Mouse (Mus musculus): ENCODE measurements at regions not wholly inside any gene's neighbourhood (a gene's known extent, or its start where the extent isn't known, plus 50 kb on each side); places are given as distances from the start of the nearest gene placed in this dataset.

- DNase-seq, result peak; percentile 7
Observed at GRCm38 (mm10) chr3:58318756-58319155, 95.8 kb upstream of the Tsc22d2 start.

GRCm38 (mm10) chr3:58319463-58319862, 95.1 kb upstream of the Tsc22d2 start:
- no peak for DNase-seq

GRCm38 (mm10) chr3:58320812-58321211, 93.7 kb upstream of the Tsc22d2 start:
- no peak for DNase-seq

- no peak for DNase-seq
Observed at GRCm38 (mm10) chr3:58322322-58322721, 92.2 kb upstream of the Tsc22d2 start.

- no peak for DNase-seq
Observed at GRCm38 (mm10) chr3:58327721-58328120, 86.8 kb upstream of the Tsc22d2 start.

GRCm38 (mm10) chr3:58330186-58330585, 84.3 kb upstream of the Tsc22d2 start:
- DNase-seq, result peak; percentile 18

- DNase-seq, result no peak
Observed at GRCm38 (mm10) chr3:58333997-58334396, 80.5 kb upstream of the Tsc22d2 start.

- no peak for DNase-seq
Observed at GRCm38 (mm10) chr3:58335277-58335676, 79.2 kb upstream of the Tsc22d2 start.

GRCm38 (mm10) chr3:58336135-58336534, 78.4 kb upstream of the Tsc22d2 start:
- no peak for DNase-seq

- DNase-seq, result no peak
Observed at GRCm38 (mm10) chr3:58336590-58336989, 77.9 kb upstream of the Tsc22d2 start.

- no peak for DNase-seq
Observed at GRCm38 (mm10) chr3:58338976-58339375, 75.5 kb upstream of the Tsc22d2 start.

GRCm38 (mm10) chr3:58342096-58342495, 72.4 kb upstream of the Tsc22d2 start:
- no peak for DNase-seq

GRCm38 (mm10) chr3:58362563-58362962, 52.0 kb upstream of the Tsc22d2 start:
- DNase-seq, result no peak

GRCm38 (mm10) chr3:58364526-58364925, 50.0 kb upstream of the Tsc22d2 start:
- DNase-seq, result no peak
